Mouse (Mus musculus) lung, postnatal 0 days (tissue): ENCODE measurements at regions not wholly inside any gene's neighbourhood (a gene's known extent, or its start where the extent isn't known, plus 50 kb on each side); places are given as distances from the start of the nearest gene placed in this dataset.
A peak's percentile ranks its signal among the peaks of the same experiment; 100 is the strongest.

Source experiments
- ATAC-seq: fragments of 200-750 bp; cut with Nextera tagmentation; 2 replicates; pipeline ENCODE4 v1.8.0; 2017; ENCODE audit warnings: moderate library complexity
- DNase-seq: peaks from one replicate; pipeline ENCODE4 v3.0.0-alpha.2; 2016; ENCODE audit warnings: low spot score
- H3K27ac ChIP-seq: fragments of 300-500 bp; sonication (generic); 2 replicates; pipeline ENCODE4 v1.5.1; 2014; ENCODE audit warnings: antibody characterized with exemption, mild to moderate bottlenecking, low read length, mixed read lengths
- H3K27me3 ChIP-seq: fragments of 300-500 bp; sonication (generic); replicated peaks from 2 replicates; pipeline ENCODE4 v1.6.1; 2014; ENCODE audit warnings: low read length, mixed read lengths; ENCODE audit not compliant: insufficient read depth
- H3K36me3 ChIP-seq: fragments of 300-500 bp; sonication (generic); 2 replicates; pipeline ENCODE4 v1.6.1; 2014; ENCODE audit warnings: low read length, mixed read lengths; ENCODE audit not compliant: insufficient read depth
- H3K4me1 ChIP-seq: fragments of 300-500 bp; sonication (generic); 2 replicates; pipeline ENCODE4 v1.6.1; 2014; ENCODE audit warnings: antibody characterized with exemption, low read depth, low read length, mixed read lengths; ENCODE audit not compliant: insufficient read depth
- H3K4me2 ChIP-seq: fragments of 300-500 bp; sonication (generic); replicated peaks from 2 replicates; pipeline ENCODE4 v1.6.1; 2014; ENCODE audit warnings: low read depth, mild to moderate bottlenecking, low read length, moderate library complexity, mixed read lengths
- H3K4me3 ChIP-seq: fragments of 300-500 bp; sonication (generic); 2 replicates; pipeline ENCODE4 v1.5.1; 2014; ENCODE audit warnings: low read depth, low read length
- H3K9ac ChIP-seq: fragments of 300-500 bp; sonication (generic); replicated peaks from 2 replicates; pipeline ENCODE4 v1.6.1; 2014; ENCODE audit warnings: low read depth, mild to moderate bottlenecking
- H3K9me3 ChIP-seq: fragments of 300-500 bp; sonication (generic); 2 replicates; pipeline ENCODE4 v1.6.1; 2016; ENCODE audit warnings: low read length, mixed read lengths
- CTCF ChIP-seq: IDR thresholded peaks from 2 replicates; pipeline ENCODE4 v1.5.1; 2016; ENCODE audit warnings: antibody characterized with exemption, mild to moderate bottlenecking
- EP300 ChIP-seq: IDR thresholded peaks from 2 replicates; pipeline ENCODE4 v1.6.1; 2016; ENCODE audit warnings: antibody characterized with exemption, mild to moderate bottlenecking, control low read depth
- WGBS: fragments of 180-500 bp; shearing (Covaris S2); extraction: QIAGEN DNeasy Blood & Tissue Kit; methylation state at CpG from one replicate; pipeline ENCODE4 v1.1.7; 2014; 5-methylcytosine and 5-hydroxymethylcytosine counted together

- H3K27ac ChIP-seq = no peak overlapping the region
- no peaks in the 10 kb centered on the region for H3K36me3 ChIP-seq
- ATAC-seq = no peak
- no peaks in the 10 kb centered on the region; the same call in 1 of the 2 replicates for H3K4me1 ChIP-seq
- 73% methylated on average over 6 of the region's 6 CpGs for WGBS
- no peak for TF ChIP-seq CTCF
- TF ChIP-seq EP300 = no peak
- no peak overlapping the region for H3K9ac ChIP-seq
- no peaks in the 10 kb centered on the region for H3K27me3 ChIP-seq
- no peak overlapping the region for H3K4me2 ChIP-seq
- H3K9me3 ChIP-seq = no peaks in the 10 kb centered on the region
- H3K4me3 ChIP-seq = no peak overlapping the region
- no peak for DNase-seq
Observed at GRCm38 (mm10) chr17:83127842-83128241, 87.2 kb upstream of the Pkdcc start.

- H3K36me3 ChIP-seq = no peaks in the 10 kb centered on the region
- H3K9me3 ChIP-seq = no peaks in the 10 kb centered on the region
- no peak overlapping the region for H3K4me2 ChIP-seq
- no peaks in the 10 kb centered on the region for H3K4me1 ChIP-seq
- no peak for TF ChIP-seq EP300
- no peak for TF ChIP-seq CTCF
- ATAC-seq (no peak), DNase-seq (peak; percentile 21)
- H3K9ac ChIP-seq = no peak overlapping the region
- no peak overlapping the region for H3K4me3 ChIP-seq
- whole genome bisulfite sequencing = 57% methylated on average over 14 of the region's 14 CpGs
- no peaks in the 10 kb centered on the region for H3K27me3 ChIP-seq
- no peak overlapping the region for H3K27ac ChIP-seq
Observed at GRCm38 (mm10) chr17:83128843-83129544, 86.1 kb upstream of the Pkdcc start.

GRCm38 (mm10) chr17:83129658-83130057 is 85.4 kb upstream of the Pkdcc start:
- TF ChIP-seq EP300 (no peak), CTCF (no peak)
- ATAC-seq (no peak), DNase-seq (no peak)
- 88% methylated on average over 7 of the region's 7 CpGs for WGBS
- no peaks in the 10 kb centered on the region for H3K9me3 ChIP-seq
- H3K9ac ChIP-seq = no peak overlapping the region
- no peaks in the 10 kb centered on the region for H3K36me3 ChIP-seq
- no peak overlapping the region for H3K4me2 ChIP-seq
- no peak overlapping the region for H3K27ac ChIP-seq
- H3K27me3 ChIP-seq = no peaks in the 10 kb centered on the region
- H3K4me3 ChIP-seq = no peak overlapping the region
- no peaks in the 10 kb centered on the region for H3K4me1 ChIP-seq

GRCm38 (mm10) chr17:83133201-83133600 is 81.9 kb upstream of the Pkdcc start:
- WGBS = 48% methylated on average over 9 of the region's 9 CpGs
- Histone ChIP-seq H3K9ac (no peak overlapping the region), H3K4me2 (no peak overlapping the region), H3K4me3 (no peak overlapping the region), H3K4me1 (no peaks in the 10 kb centered on the region), H3K9me3 (no peaks in the 10 kb centered on the region), H3K36me3 (no peaks in the 10 kb centered on the region), H3K27me3 (no peaks in the 10 kb centered on the region), H3K27ac (no peak overlapping the region)
- DNase-seq (no peak), ATAC-seq (no peak)
- TF ChIP-seq CTCF = no peak
- TF ChIP-seq EP300 = no peak

GRCm38 (mm10) chr17:83135441-83136120 is 79.5 kb upstream of the Pkdcc start:
- TF ChIP-seq EP300 (no peak), CTCF (no peak)
- Histone ChIP-seq H3K4me1 (no peaks in the 10 kb centered on the region), H3K27me3 (no peaks in the 10 kb centered on the region), H3K27ac (no peak overlapping the region), H3K4me2 (no peak overlapping the region), H3K4me3 (no peak overlapping the region), H3K36me3 (no peaks in the 10 kb centered on the region), H3K9ac (no peak overlapping the region), H3K9me3 (no peaks in the 10 kb centered on the region)
- whole genome bisulfite sequencing = 58% methylated on average over 6 of the region's 6 CpGs
- no peak for ATAC-seq
- no peak for DNase-seq

- Histone ChIP-seq H3K4me3 (no peak overlapping the region), H3K27ac (no peak overlapping the region), H3K4me1 (no peaks in the 10 kb centered on the region), H3K4me2 (no peak overlapping the region), H3K36me3 (no peaks in the 10 kb centered on the region), H3K9me3 (no peaks in the 10 kb centered on the region), H3K27me3 (no peaks in the 10 kb centered on the region), H3K9ac (no peak overlapping the region)
- no peak for DNase-seq
- WGBS = 85% methylated on average over 5 of the region's 5 CpGs
- no peak for ATAC-seq
- no peak for TF ChIP-seq EP300
- no peak for TF ChIP-seq CTCF
Observed at GRCm38 (mm10) chr17:83136267-83136666, 78.8 kb upstream of the Pkdcc start.
